Mouse (Mus musculus): ENCODE measurements around the gene Fbxw8. TPM values are rescaled to one million over a fixed set of nuclear protein-coding genes. Genes with fewer than 3 reads are reported as not detected.

Fbxw8 gene
- total RNA-seq, 2 experiments from 2014 or later = 20.5 to 21.1 TPM

DNA sequence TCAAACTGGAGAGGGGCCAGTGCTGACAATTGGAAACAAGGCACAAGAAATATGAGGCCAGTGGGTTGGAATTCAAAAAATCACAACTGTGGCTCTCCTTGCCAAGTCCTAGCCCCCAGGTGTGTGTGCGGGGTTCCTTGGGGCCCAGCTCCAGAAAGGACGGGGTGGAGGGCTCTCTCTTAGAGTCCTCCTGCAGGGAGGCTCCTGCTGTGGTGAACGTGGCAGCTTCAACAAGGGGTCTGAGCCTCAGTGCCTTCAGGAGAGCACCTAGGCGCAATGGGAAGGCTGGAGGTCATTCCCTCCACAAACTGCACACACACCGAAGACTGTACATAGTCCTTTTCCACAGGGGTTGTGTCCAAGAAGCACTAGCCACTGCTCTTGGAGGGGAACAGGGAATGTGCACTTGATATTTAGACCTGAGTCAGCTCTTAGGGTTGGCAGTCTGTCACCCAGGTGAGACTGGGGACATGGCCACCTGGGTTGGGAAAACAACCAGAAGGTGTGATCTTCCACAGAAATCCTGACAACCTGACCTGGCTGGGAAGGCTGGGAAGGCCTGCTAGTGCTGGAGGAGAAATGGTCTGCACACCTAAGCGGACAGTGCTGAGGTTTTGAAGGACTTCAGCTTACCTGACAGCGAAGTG lies 46.3 kb downstream of the Fbxw8 start:
- no peak for DNase-seq (ENCODE audit: low spot score)

DNA sequence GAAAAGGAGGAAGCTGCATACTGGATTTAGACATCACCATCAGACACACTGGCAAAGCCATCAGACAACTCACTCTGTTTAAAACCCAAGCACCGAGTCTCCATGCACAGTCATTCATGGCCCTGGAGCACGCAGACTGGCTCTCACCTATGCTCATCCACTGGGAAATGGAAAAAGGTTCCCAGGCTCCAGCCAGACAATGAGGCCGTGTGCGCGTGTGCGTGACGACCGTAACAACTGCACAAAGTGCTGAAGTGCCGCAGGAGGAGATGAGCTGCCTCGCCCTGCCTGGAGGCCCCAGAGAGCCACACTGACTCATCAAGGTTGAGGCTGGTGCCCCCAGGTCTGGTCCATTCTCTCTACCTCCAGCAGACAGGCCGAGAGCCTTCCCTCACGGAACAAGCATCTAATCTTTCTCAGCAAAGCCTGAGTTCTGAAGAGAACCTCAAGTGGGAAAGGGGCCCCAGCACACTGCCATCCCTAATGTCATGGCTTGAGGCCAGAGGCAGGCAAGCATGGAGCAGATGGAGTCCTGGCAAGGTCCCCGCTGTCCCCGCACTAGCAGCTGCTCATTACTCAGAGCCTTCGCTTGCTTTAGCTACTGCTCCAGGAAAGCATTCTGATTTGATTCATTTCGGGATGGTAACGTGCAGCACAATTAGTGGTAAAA lies 47.0 kb downstream of the Fbxw8 start:
- no peak for DNase-seq (ENCODE audit: low spot score)

DNA sequence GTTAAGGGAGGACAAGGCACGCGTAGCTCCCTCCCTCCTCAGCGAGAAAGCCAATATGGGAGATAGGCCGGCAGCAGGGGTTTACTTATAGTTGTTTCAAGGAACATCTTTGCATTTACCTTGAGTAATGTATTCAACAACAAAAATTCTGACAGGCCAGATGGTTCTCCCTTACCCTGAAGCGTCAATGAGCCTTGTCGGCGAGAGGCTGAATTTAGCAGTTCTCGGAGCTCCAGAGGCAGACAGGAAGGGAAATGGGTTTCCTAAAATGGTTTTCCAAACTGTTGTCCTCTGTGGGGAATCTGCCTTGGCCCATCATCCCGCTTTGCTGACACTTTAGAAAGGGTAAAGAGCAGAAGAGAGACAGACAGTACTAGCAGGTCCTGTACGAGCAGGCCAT lies 48.6 kb downstream of the Fbxw8 start:
- DNase-seq (ENCODE audit: low spot score) = no peak

DNA sequence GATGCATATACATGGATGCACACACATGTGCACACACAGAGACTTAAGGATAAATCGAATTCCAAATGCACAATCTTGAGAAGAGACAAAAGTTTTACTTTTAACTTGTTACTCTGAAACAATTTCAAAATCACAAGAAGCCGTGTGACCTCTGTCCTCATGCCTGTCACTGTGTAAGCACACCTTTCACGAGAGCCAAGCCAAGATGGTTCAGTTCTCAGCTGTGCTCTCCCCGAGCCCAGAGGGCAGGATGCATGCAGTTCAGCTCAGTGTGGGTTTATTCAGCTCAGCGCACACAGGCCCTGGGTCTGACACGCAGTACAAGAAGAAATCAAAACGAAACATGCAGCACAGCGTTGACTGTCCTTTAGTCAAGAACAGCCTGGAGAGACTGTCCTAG lies 49.7 kb downstream of the Fbxw8 start:
- DNase-seq (ENCODE audit: low spot score) = no peak

DNA sequence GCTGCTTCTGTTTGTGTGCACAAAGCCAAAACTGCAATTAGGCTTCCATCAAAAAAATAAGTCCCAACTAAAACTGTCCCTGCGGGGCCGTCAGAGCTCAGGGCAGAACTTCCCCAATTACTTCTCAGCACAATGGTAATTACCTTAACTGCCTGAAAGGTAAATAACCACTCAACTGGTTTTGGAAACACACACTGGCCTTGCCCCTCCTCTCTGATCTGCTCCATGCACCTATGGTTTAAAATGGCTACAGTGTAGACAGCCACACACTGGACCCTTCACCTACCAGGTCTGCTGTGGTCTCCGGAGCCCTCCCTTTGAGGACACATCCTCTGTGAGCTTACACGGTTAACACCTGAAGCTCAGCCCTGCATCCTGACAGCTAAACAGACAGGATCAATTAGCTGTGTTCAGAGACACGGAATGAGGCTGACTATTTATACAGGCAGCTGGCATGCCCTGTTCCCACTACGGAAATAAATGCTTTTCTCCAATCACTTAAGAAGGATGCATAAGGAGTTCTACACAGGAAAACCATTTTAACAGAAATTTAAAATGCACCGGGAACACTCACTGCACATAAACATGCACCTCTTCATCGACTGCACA lies 55.3 kb downstream of the Fbxw8 start:
- no peak for DNase-seq (ENCODE audit: low spot score)

DNA sequence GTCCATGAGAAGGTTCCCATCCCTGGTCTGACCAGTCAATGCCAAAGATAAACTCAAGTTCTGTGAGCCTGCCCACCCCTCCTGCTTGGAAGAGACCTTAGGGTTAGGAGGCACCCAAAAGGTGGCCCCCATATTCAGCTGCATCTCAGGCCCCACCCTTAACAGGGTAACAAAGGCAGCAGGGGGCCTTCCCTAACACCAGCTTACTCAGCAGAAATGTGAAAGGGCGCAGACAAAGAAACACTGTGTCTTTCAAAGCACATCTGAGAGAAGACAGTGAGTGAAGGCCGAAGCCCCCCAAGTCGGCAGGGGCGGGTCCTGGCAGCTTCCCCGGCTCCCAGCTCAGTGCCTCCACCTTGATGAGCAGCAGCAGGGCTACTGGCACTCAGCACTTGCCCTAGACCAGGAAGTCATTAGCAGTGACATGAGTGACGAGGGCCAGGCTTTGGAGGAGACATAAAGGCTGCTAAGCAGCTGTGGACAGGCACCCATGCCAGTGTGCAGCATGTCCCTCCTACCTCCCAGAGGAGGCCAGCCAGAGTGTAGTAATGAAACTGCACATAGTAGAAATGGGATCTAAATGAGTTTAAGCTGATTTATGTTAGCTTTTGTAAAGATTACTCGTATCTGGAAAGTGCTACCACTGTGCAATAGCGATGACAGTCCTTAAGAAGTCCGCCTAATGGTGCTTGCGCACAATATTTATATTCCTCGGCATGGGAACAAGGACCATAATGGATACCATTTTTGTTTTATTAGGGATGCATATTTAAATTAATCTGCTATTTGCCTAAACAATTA lies 56.0 kb downstream of the Fbxw8 start:
- no peak for DNase-seq (ENCODE audit: low spot score)

DNA sequence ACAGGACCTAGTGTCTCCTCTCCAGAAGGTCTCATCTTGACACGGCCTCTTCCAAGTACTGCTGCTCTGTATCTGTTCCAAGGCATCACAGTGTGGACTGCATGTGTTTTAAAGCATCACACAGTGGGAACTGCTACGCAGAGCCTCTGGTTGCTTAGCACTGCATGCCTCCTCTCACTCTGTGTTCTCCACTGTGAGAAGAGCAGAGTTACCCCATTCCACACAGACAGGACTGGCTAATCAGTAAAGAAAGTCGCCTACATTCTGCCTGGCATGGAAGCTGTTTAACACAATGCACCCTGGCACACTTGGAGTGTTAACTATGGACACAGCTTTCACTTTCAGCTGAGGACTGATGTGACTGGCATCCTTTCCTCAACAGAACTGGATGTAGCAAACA lies 58.9 kb downstream of the Fbxw8 start:
- DNase-seq (ENCODE audit: low spot score) = no peak

DNA sequence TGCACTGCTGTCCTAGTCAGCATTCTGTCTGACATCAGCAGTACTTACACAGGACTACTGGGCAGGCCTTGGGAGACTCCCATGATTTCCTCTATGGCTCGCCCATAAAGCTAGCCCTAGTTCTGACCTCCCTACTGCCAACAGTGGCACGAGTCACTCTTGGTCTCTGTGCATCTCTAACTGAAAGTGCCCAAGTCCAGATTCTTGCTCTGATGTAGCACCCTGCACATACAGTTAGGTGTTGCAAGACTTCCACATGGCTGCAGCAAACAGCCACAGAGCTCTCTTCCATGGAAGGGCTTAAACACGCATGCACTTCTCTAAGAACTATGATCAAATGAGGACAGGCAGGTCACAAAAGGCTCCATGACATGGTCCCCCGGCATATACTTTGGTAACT lies 59.4 kb downstream of the Fbxw8 start:
- no peak for DNase-seq (ENCODE audit: low spot score)

DNA sequence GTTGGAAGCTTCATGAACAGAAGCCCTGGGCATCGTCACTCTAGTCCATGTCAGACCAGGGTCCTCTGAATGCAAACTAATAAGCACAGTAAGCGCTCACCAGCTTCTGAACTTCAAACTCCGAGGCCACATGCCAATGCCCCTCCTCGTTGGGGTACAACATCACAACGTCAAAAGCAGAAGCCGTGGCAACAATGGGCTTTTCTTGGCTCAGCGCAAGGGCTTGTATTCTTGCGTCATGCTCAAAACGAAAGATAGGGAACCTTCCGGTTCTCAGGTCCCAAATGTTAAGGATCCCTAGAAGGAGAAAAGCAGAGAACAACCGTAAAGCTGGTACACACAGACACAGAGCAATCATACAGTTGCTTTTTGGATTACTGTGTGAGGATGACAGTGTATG lies 59.8 kb downstream of the Fbxw8 start:
- no peak for DNase-seq (ENCODE audit: low spot score)

DNA sequence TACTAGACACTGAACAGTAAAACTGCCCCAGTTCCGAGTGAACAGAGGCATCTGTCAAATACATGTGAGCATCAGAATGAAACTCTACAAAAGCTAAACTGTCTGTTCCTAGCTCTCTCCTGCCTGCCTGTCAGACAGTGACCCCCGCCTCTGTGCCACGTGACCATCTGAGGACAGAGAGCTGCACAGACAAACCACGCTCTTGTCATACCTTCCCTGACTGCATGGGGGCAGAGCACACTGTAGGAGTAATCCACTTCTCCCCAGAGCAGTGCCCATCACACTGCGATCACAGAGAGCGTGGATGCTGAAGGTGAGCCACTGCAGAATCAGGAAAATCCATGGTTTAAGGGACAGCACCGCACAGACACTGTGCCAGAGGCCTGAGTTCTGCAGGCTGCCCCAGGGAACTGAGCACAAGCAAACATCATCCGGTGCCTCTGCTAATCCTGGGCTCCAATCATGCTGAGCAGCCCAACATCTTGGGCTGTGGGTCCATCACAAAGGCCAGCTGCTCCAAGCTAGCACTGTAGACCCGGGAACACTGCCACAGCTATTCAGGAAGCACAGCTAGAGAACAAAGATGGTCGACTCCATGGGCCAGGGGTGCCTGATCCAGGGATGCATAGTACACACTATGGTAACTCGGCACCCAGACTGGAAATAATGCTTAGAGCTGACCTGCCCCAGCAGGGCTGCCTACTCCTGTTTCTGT lies 61.8 kb downstream of the Fbxw8 start:
- DNase-seq (ENCODE audit: low spot score) = no peak

DNA sequence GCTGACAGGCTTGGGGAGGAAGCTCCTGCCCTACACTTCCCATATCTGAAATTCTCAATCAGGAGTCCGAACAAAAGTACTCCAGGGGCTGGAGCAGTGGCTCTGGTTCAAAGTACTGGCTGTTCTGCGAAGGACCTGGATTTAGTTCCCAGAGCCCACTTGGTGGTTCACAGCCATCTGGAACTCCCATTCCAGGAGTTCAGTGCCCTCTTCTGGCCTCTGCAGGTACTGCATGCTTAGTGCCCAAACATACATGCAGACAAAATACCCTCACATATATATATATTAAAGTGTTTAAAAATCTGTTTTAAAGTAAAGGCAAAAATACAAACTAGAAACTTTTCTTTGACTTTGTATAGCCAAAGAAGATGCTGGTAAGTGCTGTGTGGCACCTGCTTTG lies 64.4 kb downstream of the Fbxw8 start:
- no peak for DNase-seq (ENCODE audit: low spot score)

DNA sequence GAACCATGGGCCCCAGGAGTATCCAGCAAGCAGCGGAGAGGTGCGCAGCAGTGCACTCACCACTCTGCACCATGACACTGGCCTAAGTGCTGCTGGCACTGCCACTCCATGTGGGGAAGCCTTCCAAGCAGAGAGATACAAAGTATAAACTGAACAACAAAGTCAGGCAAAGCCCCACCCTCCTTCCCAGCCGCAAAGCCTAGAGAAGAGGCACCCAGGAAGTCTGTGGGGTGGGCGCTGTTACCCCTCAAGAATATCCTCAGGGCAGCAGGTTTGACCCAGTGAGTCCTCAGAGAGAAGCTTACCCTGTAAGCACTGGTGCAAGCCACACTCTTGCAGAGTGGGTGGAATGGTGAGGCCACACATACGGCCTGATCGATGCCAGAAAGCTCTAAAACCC lies 65.2 kb downstream of the Fbxw8 start:
- no peak for DNase-seq (ENCODE audit: low spot score)

DNA sequence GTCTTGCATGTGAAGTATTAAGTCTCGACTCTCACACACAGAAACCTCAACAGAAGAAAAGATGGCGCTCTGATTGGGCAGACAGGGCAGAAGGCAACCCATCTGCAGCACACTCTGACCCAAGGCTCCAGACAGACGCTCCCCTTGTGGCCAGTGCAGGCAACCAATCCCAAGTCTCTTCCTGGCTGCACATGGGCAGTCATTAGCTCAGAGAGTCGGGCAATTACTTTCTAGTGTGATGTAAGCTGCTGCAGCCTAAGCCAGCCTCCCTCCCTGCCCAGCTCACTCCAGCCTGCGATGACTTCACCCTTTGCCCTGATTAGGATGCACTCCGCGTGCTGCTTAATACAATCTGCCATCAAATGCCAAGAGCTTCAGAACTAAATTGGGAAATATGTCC lies 66.2 kb downstream of the Fbxw8 start:
- peak; percentile 42 for DNase-seq (ENCODE audit: low spot score)

DNA sequence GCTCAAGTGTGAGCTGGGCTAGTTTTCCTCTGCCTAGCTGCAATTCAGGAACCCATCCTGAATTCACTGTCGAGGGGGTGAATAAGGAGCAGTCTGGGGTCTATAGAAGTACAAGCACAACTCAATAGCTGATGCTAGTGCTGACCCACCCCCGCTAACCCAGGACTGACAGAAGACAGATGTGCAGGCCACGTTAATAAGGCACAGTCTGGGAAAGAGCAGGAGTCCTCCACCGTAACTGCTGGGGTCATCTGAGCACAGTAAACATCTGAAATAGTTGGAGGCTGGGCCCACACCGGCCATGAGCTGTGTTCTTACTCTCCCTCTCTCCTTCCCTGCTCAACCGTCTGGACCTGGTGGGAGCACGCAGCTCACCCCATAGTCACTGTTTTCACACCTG lies 68.3 kb downstream of the Fbxw8 start:
- no peak for DNase-seq (ENCODE audit: low spot score)

DNA sequence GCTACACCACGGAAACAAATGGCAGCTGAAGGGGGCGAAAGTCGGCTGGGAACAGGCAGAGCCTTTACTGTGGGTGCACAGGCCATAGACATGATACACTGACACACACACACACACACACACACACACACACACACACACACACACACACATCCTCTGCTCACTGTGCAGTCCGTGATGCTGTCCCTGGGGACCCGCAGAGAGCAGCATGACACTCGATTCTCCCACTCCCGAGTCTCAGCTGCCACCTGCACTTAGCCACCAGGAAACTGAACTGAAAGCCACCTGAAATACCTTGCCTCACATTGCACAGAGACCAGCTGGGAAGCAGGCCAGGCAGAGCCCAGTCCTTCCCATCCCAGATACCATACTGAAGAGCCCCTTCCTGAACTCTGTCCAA lies 70.0 kb downstream of the Fbxw8 start:
- no peak for DNase-seq (ENCODE audit: low spot score)

DNA sequence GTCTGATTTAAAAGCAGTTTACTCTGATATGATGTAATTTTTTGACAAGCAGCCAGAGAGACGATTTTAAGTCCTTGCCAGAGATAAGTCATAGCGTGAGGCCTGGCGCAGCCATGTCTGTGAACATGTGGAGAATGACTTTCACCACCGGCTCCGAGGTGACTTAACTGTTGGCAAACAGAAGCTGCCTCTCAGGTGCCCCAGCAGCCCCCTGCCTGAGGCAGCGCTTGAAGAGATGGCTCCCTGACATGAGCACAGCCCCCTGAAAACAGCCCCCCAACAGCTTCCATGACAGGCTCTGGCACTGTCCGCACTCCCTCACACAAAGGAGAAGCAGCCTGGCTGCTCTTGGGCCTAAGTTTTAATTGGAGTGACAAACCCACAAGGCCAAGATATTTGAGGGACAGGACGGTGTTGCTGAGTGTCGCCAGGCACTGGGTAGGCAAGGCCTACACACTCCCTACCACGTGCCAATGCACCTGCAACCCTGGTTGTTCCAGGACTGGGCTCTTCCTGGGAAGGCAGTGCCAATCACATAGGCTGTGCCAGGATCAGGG lies 71.0 kb downstream of the Fbxw8 start:
- no peak for DNase-seq (ENCODE audit: low spot score)

DNA sequence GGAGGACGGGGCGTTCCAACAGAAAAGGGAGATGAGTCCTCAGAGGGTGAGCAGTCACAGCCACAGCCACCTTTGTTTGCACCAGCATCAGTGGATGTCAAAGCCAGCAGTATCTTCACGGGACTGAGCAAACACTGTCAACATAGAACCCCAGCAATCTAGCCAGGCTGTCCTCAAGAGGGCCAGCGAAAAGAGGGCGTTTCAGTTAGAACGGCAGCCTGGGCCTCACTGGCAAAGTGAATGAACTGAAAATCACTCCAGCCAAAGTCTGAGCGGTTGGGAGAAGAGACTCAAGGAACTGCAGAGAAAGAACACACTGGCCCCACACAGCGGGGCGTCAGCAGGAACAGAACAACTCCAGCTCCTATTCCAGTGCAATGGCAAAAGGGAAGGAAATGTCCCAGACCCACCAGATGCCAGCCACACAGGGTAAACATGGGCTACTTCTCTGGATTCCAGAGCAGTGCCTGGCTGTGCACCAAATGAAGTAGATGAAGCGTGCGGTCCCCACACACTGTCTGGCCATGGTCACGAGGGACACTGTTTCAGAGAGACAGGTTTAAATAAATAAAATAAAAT lies 72.1 kb downstream of the Fbxw8 start:
- DNase-seq (ENCODE audit: low spot score) = peak; percentile 42

DNA sequence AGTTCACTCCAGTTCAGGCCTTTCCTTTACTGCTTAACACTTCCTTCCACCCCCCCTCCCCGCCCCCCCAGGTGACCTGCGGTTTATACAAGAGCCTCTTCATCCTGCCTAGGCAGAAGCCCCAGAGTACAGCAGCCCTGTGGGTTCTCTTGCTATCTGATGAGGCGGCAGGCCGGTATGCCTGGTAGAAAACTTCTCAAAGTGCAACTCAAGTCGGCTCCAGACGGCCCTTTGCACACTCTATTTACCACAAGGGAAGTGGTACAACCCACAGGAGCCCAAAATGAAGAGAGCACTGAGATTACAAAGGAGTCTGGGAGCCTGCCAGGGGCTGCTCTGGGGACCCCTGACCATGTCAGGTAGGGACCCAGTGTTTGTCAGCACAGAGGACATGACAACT lies 73.3 kb downstream of the Fbxw8 start:
- DNase-seq (ENCODE audit: low spot score) = no peak

DNA sequence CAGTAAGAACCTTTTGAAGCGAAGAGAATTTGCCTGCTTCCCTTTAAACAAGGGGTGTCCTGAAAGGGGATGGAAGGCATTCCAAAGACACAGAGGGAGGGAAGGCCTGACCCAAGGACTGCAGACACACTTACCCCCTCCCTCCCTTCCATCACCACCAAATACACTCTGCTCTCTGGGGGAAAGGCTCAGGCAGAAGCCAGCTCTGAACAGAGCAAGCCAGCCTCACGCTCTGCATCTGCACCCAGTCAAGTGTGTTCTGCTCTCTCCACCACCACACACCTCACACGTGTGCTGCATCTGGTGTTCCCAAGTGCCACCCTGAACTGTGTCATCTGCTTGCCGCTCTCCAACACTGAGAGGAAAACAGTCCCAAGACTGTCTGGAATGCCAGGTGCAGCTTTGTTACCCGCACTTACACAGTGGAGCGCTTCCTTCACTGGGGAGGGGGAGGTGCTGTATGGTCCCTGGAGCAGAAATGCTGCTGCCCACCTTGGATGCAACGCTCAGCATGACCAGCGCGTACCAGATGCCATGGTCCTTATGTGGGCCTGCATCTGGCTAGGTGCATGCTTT lies 73.8 kb downstream of the Fbxw8 start:
- DNase-seq (ENCODE audit: low spot score) = no peak

DNA sequence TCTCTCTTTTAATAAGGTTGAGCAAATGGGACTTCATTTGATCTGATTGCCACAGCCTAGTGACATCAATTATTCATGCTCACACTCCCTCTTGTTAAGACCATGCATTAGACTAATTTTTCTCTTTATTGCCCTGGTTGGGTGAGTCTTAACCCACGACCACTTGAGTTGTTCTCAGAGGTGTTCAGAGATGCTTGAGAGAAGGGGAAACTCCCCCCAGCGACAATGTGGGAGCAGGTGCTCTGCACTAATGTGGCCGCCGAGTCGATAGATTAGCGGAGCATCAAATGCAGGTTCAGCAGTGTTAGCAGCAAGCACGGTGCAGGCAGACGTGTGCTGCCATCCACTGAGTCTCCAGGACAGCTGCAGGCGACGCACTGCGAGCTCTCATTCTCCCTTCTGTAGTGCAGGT lies 75.4 kb downstream of the Fbxw8 start:
- DNase-seq (ENCODE audit: low spot score) = no peak

DNA sequence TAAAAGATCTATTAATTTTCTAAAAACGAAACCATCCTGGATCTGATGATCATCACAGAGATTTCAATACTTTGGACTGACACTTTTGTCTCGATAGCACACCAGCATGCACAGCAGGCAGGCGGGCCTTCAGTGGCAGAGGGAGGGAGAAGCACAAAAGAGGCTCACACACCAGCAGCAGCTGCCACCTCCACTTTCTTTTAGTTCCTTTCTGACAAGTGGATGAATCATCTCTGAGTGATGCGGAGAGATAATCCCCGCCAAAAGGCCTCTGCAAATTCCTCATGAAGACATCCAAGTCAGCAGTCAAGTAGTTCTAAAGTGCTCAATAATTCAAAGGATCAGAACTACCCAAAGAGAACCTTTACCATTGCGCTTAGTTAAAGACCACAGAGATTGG lies 75.9 kb downstream of the Fbxw8 start:
- DNase-seq (ENCODE audit: low spot score) = no peak

Measured in gastrocnemius, adult 18-20 months (tissue).